Mouse (Mus musculus): ENCODE measurements around the gene Slc30a7.

Gene Slc30a7

GRCm38 (mm10) chr3:115985183-115985892, 21.9 kb downstream of the Slc30a7 start:
- DNase-seq = peak; percentile 19

GRCm38 (mm10) chr3:115984653-115985052, 22.6 kb downstream of the Slc30a7 start:
- DNase-seq = no peak

GRCm38 (mm10) chr3:115983217-115983616, 24.0 kb downstream of the Slc30a7 start:
- no peak for DNase-seq

- DNase-seq = peak; percentile 14
Observed at GRCm38 (mm10) chr3:115979000-115979399, 28.2 kb downstream of the Slc30a7 start.

- no peak for DNase-seq
Observed at GRCm38 (mm10) chr3:115974995-115975394, 32.2 kb downstream of the Slc30a7 start.

- DNase-seq = no peak
Observed at GRCm38 (mm10) chr3:115974228-115974627, 33.0 kb downstream of the Slc30a7 start.

- no peak for DNase-seq
Observed at GRCm38 (mm10) chr3:115971891-115972646, 35.1 kb downstream of the Slc30a7 start.

- DNase-seq = no peak
Observed at GRCm38 (mm10) chr3:115971045-115971785, 36.0 kb downstream of the Slc30a7 start.

- no peak for DNase-seq
Observed at GRCm38 (mm10) chr3:115968745-115969530, 38.3 kb downstream of the Slc30a7 start.

- no peak for DNase-seq
Observed at GRCm38 (mm10) chr3:115964071-115964470, 43.1 kb downstream of the Slc30a7 start.

- DNase-seq = no peak
Observed at GRCm38 (mm10) chr3:115963597-115963996, 43.6 kb downstream of the Slc30a7 start.

- DNase-seq = no peak
Observed at GRCm38 (mm10) chr3:115962028-115962415, 45.2 kb downstream of the Slc30a7 start.

- no peak for DNase-seq
Observed at GRCm38 (mm10) chr3:115961311-115962027, 45.7 kb downstream of the Slc30a7 start.

- no peak for DNase-seq
Observed at GRCm38 (mm10) chr3:115957223-115957622, 50.0 kb downstream of the Slc30a7 start.

GRCm38 (mm10) chr3:115953088-115953487, 54.1 kb downstream of the Slc30a7 start:
- no peak for DNase-seq

- DNase-seq = no peak
Observed at GRCm38 (mm10) chr3:115952356-115952755, 54.9 kb downstream of the Slc30a7 start.

GRCm38 (mm10) chr3:115951221-115951620, 56.0 kb downstream of the Slc30a7 start:
- DNase-seq = peak; percentile 13

- no peak for DNase-seq
Observed at GRCm38 (mm10) chr3:115949921-115950877, 57.0 kb downstream of the Slc30a7 start.

GRCm38 (mm10) chr3:115949220-115949920, 57.8 kb downstream of the Slc30a7 start:
- no peak for DNase-seq

GRCm38 (mm10) chr3:115946272-115946671, 60.9 kb downstream of the Slc30a7 start:
- DNase-seq = no peak
